In the genomic region with DNA sequence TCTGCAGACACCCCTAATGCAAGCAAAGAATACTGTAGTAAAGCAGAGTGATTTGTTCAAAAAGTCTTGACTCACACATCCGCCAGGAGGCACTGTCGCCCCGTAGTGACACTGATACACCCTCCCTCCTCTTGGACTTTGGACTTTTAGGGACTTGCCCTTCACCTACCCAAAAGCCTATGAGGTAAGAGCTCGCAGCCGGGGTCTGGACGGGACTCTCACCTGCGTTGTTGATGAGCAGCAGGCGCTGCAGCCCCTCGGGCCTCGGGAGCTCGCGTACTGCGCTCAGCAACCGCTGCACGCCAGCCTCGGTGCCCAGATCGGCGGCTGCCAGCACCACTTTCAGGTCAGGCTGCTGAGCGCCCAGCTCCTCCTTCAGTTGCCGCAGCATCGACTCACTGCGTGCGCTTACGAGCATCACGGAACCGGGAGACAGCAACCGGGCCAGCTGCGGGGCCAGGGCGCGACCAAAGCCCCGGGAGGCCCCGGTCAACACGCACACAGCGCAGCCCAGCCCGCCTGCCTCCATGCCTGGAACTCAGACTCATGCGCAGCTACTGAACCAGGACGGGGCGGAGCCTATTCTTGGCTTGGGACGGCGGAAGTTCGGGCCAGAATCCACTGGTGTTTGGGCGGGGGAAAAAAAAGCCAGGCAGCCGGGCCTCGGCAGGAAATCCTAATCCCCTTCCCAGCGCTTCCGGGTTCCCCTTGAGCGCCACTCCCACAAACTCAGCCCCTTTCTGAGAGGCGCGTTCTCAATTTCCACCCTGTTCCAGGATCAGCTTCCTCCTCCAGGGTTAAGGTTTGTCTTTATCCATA, we compare ENCODE assay signal across 8 mouse cellular contexts. TPM values are rescaled to one million over a fixed set of nuclear protein-coding genes. Genes with fewer than 3 reads are reported as not detected.
A peak's percentile ranks its signal among the peaks of the same experiment; 100 is the strongest.
DNase-seq lines count a peak whose midpoint lies in the region; ATAC-seq lines count a peak whose summit lies in the region.

Gene Spr, minus strand, starts transcription at position 550 of the 819 bp plus-strand sequence.

- peak within 1 kb of the TSS; percentile 77 for H3K27ac ChIP-seq in brown adipose tissue, adult 24 weeks (replicated peaks; ENCODE audit: low read depth, low read length)
- peak within 1 kb of the TSS; percentile 71 to 94 for H3K27ac ChIP-seq in heart, embryonic 14.5 days (replicated peaks in 1 of 2; ENCODE audit: control insufficient read depth in 1 of 2, insufficient read depth in 1 of 2, low read depth in 2 of 2, low read length in 2 of 2)
- H3K27ac ChIP-seq in liver, embryonic 13.5 days: peak within 1 kb of the TSS; percentile 81
- peak within 1 kb of the TSS; percentile 97 for H3K27ac ChIP-seq in stomach, embryonic 16.5 days (ENCODE audit: low read length)

- under 1% methylated on average over 49 of the region's 49 CpGs for WGBS in heart, embryonic 14.5 days
- WGBS in liver, embryonic 13.5 days (ENCODE audit: insufficient replicate concordance): under 1% methylated on average over 49 of the region's 49 CpGs
- WGBS in stomach, embryonic 16.5 days: under 1% methylated on average over 49 of the region's 49 CpGs

- peak; percentile 89 for DNase-seq in CD4-positive, CD25-positive, alpha-beta regulatory T cell, adult 2 months (ENCODE audit: low read depth, low spot score)
- peak; percentile 84 for DNase-seq in fibroblast of lung, adult 2 months (ENCODE audit: low read depth)
- DNase-seq in kidney, postnatal 14 days: peak; percentile 97
- DNase-seq in liver, embryonic 13.5 days: peak; percentile 77
- DNase-seq in neural tube, embryonic 10.5 days (ENCODE audit: extremely low spot score, low spot score): peak; percentile 89

- H3K4me3 ChIP-seq in brown adipose tissue, adult 24 weeks (ENCODE audit: insufficient read depth, low read depth, low read length): peak within 1 kb of the TSS; percentile 85
- H3K4me3 ChIP-seq in heart, embryonic 14.5 days (ENCODE audit: control insufficient read depth in 1 of 2, insufficient read depth in 1 of 2, low read depth in 1 of 2, low read length in 2 of 2): peak within 1 kb of the TSS; percentile 67 to 92
- H3K4me3 ChIP-seq in liver, embryonic 13.5 days (replicated peaks): peak within 1 kb of the TSS; percentile 78
- peak within 1 kb of the TSS; percentile 87 for H3K4me3 ChIP-seq in stomach, embryonic 16.5 days (replicated peaks; ENCODE audit: low read length)

- H3K4me1 ChIP-seq in brown adipose tissue, adult 24 weeks (ENCODE audit: control insufficient read depth, insufficient read depth, insufficient read length, low read length): no peaks in the 10 kb centered on the region
- H3K4me1 ChIP-seq in heart, embryonic 14.5 days (ENCODE audit: control insufficient read depth in 2 of 2, insufficient read depth in 2 of 2, low read length in 2 of 2): peaks cover 5% of the 10 kb centered on the region in 2 experiments
- H3K4me1 ChIP-seq in liver, embryonic 13.5 days (replicated peaks): peaks cover 5% of the 10 kb centered on the region; the same call in 1 of the 2 replicates
- peaks cover 3% of the 10 kb centered on the region; the same call in 1 of the 2 replicates for H3K4me1 ChIP-seq in stomach, embryonic 16.5 days (ENCODE audit: control insufficient read depth, insufficient read depth, low read length)

- H3K9ac ChIP-seq in heart, embryonic 14.5 days (ENCODE audit: low read length): peak within 1 kb of the TSS; percentile 93
- H3K9ac ChIP-seq in liver, embryonic 13.5 days: peak within 1 kb of the TSS; percentile 82
- peak within 1 kb of the TSS; percentile 90 for H3K9ac ChIP-seq in stomach, embryonic 16.5 days (ENCODE audit: low read length)

- H3K27me3 ChIP-seq in heart, embryonic 14.5 days (ENCODE audit: control insufficient read depth, insufficient read depth, low read length): no peaks in the 10 kb centered on the region
- H3K27me3 ChIP-seq in liver, embryonic 13.5 days: no peaks in the 10 kb centered on the region
- no peaks in the 10 kb centered on the region for H3K27me3 ChIP-seq in stomach, embryonic 16.5 days (ENCODE audit: control insufficient read depth, insufficient read depth, low read length)

- peaks cover 20% of the 10 kb centered on the region for H3K36me3 ChIP-seq in heart, embryonic 14.5 days (ENCODE audit: control insufficient read depth, insufficient read depth, low read length)
- peaks cover 15% of the 10 kb centered on the region; the same call in 1 of the 2 replicates for H3K36me3 ChIP-seq in liver, embryonic 13.5 days
- no peaks in the 10 kb centered on the region for H3K36me3 ChIP-seq in stomach, embryonic 16.5 days (ENCODE audit: control insufficient read depth, insufficient read depth, low read length)

- ATAC-seq in heart, embryonic 14.5 days (ENCODE audit: insufficient number of reproducible peaks, insufficient read depth, low FRiP score, low read depth): peak; percentile 89
- peak; percentile 88 for ATAC-seq in liver, embryonic 13.5 days (ENCODE audit: low read depth)
- peak; percentile 94 for ATAC-seq in stomach, embryonic 16.5 days (ENCODE audit: insufficient read depth, low FRiP score)

- H3K4me2 ChIP-seq in heart, embryonic 14.5 days (ENCODE audit: low read length): peak within 1 kb of the TSS; percentile 66
- H3K4me2 ChIP-seq in liver, embryonic 13.5 days: peak within 1 kb of the TSS; percentile 81
- peak within 1 kb of the TSS; percentile 53 for H3K4me2 ChIP-seq in stomach, embryonic 16.5 days (ENCODE audit: low read depth, low read length)

- H3K9me3 ChIP-seq in heart, embryonic 14.5 days (ENCODE audit: control insufficient read depth, low read length): no peaks in the 10 kb centered on the region
- no peaks in the 10 kb centered on the region for H3K9me3 ChIP-seq in liver, embryonic 13.5 days (replicated peaks)
- H3K9me3 ChIP-seq in stomach, embryonic 16.5 days (replicated peaks; ENCODE audit: control insufficient read depth, low read length): no peaks in the 10 kb centered on the region

RNA-seq across cellular contexts. Expression of gene Spr, which starts in this region (rescaled TPM):
- 64.9 and 65.8 TPM in 2 replicates for polyA plus RNA-seq in brown adipose tissue, adult 24 weeks (2012; ENCODE audit: insufficient read depth, insufficient read length, missing spikeins)
- polyA plus RNA-seq in heart, embryonic 14.5 days (2014; fragmentation: Nextera tagmentation; extraction: Ambion mirVana): 55.2 and 83.6 TPM in 2 replicates
- 29.5 and 30.7 TPM in 2 replicates for polyA plus RNA-seq in liver, embryonic 13.5 days (2015; fragmentation: Nextera tagmentation; extraction: Ambion mirVana)
- polyA plus RNA-seq in stomach, embryonic 16.5 days (2015; fragmentation: Nextera tagmentation; extraction: Ambion mirVana): 63.6 and 63.7 TPM in 2 replicates

Comparison
In these comparisons a context has a peak if more than half of its experiments do, and no peak if none do; other contexts are left out.
1. Peak in every context shown above with its lines: DNase-seq, ATAC-seq, H3K4me3 ChIP-seq and H3K27ac ChIP-seq.